8 mouse cellular contexts compared by ENCODE assay signal in genomic region chr4:148115467-148115866, GRCm38 (mm10). TPM values are rescaled to one million over a fixed set of nuclear protein-coding genes. Genes with fewer than 3 reads are reported as not detected.
DNase-seq lines count a peak whose midpoint lies in the region; ATAC-seq and TF ChIP-seq lines count a peak whose summit lies in the region.

No protein-coding gene starts in this region.

- peaks cover 3 to 9% of the 10 kb centered on the region in 2 experiments; a peak in 2 of 4 replicates for H3K4me1 ChIP-seq in CH12.LX (ENCODE audit: control insufficient read depth in 1 of 2, insufficient read depth in 2 of 2)
- H3K4me1 ChIP-seq in embryonic fibroblast, embryonic 13.5 days (ENCODE audit: control insufficient read depth, insufficient read depth, low read length), result no peaks in the 10 kb centered on the region
- peaks cover 4% of the 10 kb centered on the region; the same call in 1 of the 2 replicates for H3K4me1 ChIP-seq in hindbrain, postnatal 0 days (ENCODE audit: insufficient read depth, low read length)
- H3K4me1 ChIP-seq in liver, embryonic 12.5 days, result peaks cover 10% of the 10 kb centered on the region; the same call in 1 of the 2 replicates

- dilution Hi-C loops in CH12.LX (cut with MboI; ENCODE audit: extremely low pct_ligation_motif_present, extremely low pct_unique_long_range_greater_than_20kb, low sequenced_read_pairs), result no loop called here

- H3K27me3 ChIP-seq in CH12.LX (replicated peaks), result peaks cover 57% of the 10 kb centered on the region
- no peaks in the 10 kb centered on the region for H3K27me3 ChIP-seq in hindbrain, postnatal 0 days (ENCODE audit: insufficient read depth, low read length)
- peaks cover 22% of the 10 kb centered on the region for H3K27me3 ChIP-seq in liver, embryonic 12.5 days (replicated peaks)

- H3K9me3 ChIP-seq in CH12.LX (replicated peaks; ENCODE audit: low read length), result peaks cover 8% of the 10 kb centered on the region
- no peaks in the 10 kb centered on the region for H3K9me3 ChIP-seq in hindbrain, postnatal 0 days (ENCODE audit: low read length)
- 0 out of 2 replicates have a peak, but pooled peaks cover 3% of the 10 kb centered on the region for H3K9me3 ChIP-seq in liver, embryonic 12.5 days (replicated peaks)

- H3K4me3 ChIP-seq in CH12.LX (replicated peaks in 1 of 3; ENCODE audit: low read depth in 2 of 3, low read length in 2 of 3, poor library complexity in 1 of 3), result no peak overlapping the region
- no peak overlapping the region for H3K4me3 ChIP-seq in embryonic fibroblast, embryonic 13.5 days (ENCODE audit: insufficient read depth, low read length)
- no peak overlapping the region for H3K4me3 ChIP-seq in hindbrain, postnatal 0 days (ENCODE audit: low read length)
- H3K4me3 ChIP-seq in liver, embryonic 12.5 days, result no peak overlapping the region

- TF ChIP-seq POLR2A in CH12.LX (IDR thresholded peaks at IDR 0.05; ENCODE audit: low read depth, low read length), result no peak
- no peak for TF ChIP-seq POLR2A in embryonic fibroblast, embryonic 13.5 days (IDR thresholded peaks at IDR 0.05; ENCODE audit: low read depth, low read length)

- in situ Hi-C loops in CH12.LX (cut with MboI; ENCODE audit: low pct_ligation_motif_present, low pct_unique_long_range_greater_than_20kb, low sequenced_read_pairs), result loop anchor here (5.0 kb wide), 1 partner anchor 37 kb away; the partner anchor contains the start of gene Fbxo6

- H3K79me2 ChIP-seq in CH12.LX (replicated peaks; ENCODE audit: control insufficient read depth, extremely low read depth, insufficient read depth, poor library complexity, severe bottlenecking), result no peaks in the 10 kb centered on the region

- peak in 1 of 2 experiments; percentile 71; a peak in 2 of 4 replicates for TF ChIP-seq CTCF in CH12.LX (conservative IDR thresholded peaks at IDR 0.05 in 1 of 2, IDR thresholded peaks at IDR 0.05 in 1 of 2; ENCODE audit: low read depth in 2 of 2, low read length in 2 of 2)
- TF ChIP-seq CTCF in embryonic fibroblast, embryonic 13.5 days (IDR thresholded peaks at IDR 0.05; ENCODE audit: borderline replicate concordance, insufficient read depth, low read length), result 0 out of 2 replicates have a peak, but pooled peaks have one; percentile 11
- TF ChIP-seq CTCF in hindbrain, postnatal 0 days (IDR thresholded peaks at IDR 0.05; ENCODE audit: low read depth), result peak; percentile 35

- peak overlapping the region; percentile 18; the same call in 1 of the 2 replicates for H3K4me2 ChIP-seq in CH12.LX (ENCODE audit: insufficient read depth, low read depth, poor library complexity, severe bottlenecking)
- no peak overlapping the region for H3K4me2 ChIP-seq in hindbrain, postnatal 0 days (ENCODE audit: low read depth, low read length)
- 0 out of 2 replicates have a peak overlapping the region, but pooled peaks have one; percentile 17 for H3K4me2 ChIP-seq in liver, embryonic 12.5 days

- no peak for ATAC-seq in hindbrain, postnatal 0 days
- no peak for ATAC-seq in liver, embryonic 12.5 days
- no peak for ATAC-seq in cerebellum, adult (ENCODE audit: insufficient number of reproducible peaks, low FRiP score, low TSS enrichment)

- H3K27ac ChIP-seq in CH12.LX (ENCODE audit: insufficient read depth, low read depth), result no peak overlapping the region
- no peak overlapping the region for H3K27ac ChIP-seq in embryonic fibroblast, embryonic 13.5 days (ENCODE audit: insufficient read depth, low read length)
- H3K27ac ChIP-seq in hindbrain, postnatal 0 days, result peak overlapping the region; percentile 52; the same call in 1 of the 2 replicates
- H3K27ac ChIP-seq in liver, embryonic 12.5 days, result no peak overlapping the region

- H3K36me3 ChIP-seq in CH12.LX (replicated peaks in 1 of 2; ENCODE audit: control insufficient read depth in 1 of 2, insufficient read depth in 1 of 2, low read length in 1 of 2), result no peaks in the 10 kb centered on the region
- H3K36me3 ChIP-seq in hindbrain, postnatal 0 days (ENCODE audit: insufficient read depth, low read length), result no peaks in the 10 kb centered on the region
- no peaks in the 10 kb centered on the region for H3K36me3 ChIP-seq in liver, embryonic 12.5 days

- TF ChIP-seq RAD21 in CH12.LX (IDR thresholded peaks at IDR 0.05; ENCODE audit: low read depth, low read length), result peak; percentile 15

- no peak for TF ChIP-seq EP300 in CH12.LX (IDR thresholded peaks at IDR 0.05; ENCODE audit: low read length)

- no peak overlapping the region; the same call in 1 of the 2 replicates for H3K9ac ChIP-seq in CH12.LX (ENCODE audit: insufficient read depth, low read depth)
- no peak overlapping the region for H3K9ac ChIP-seq in hindbrain, postnatal 0 days (replicated peaks; ENCODE audit: low read length)
- no peak overlapping the region for H3K9ac ChIP-seq in liver, embryonic 12.5 days

- WGBS in hindbrain, postnatal 0 days, result 7% methylated on average over 15 of the region's 15 CpGs
- 2% methylated on average over 15 of the region's 15 CpGs for WGBS in liver, embryonic 12.5 days (ENCODE audit: insufficient replicate concordance)

- DNase-seq in cerebellum, adult 9-11 months, result peak; percentile 28
- DNase-seq in cerebellum, adult 11-12 months, result no peak
- DNase-seq in CH12.LX (ENCODE audit: extremely low read depth), result peak; percentile 29
- DNase-seq in hindbrain, postnatal 0 days (ENCODE audit: low spot score), result no peak
- peak; percentile 37 to 46 for DNase-seq in natural killer cell, adult 2 months (ENCODE audit: low spot score in 2 of 2)

TF ChIP-seq in CH12.LX, 34 proteins besides CTCF, POLR2A, EP300 and RAD21 (continues in another document):
- TF ChIP-seq ETS1 (conservative IDR thresholded peaks at IDR 0.05; ENCODE audit: low read depth, low read length) (no peak), NRF1 (IDR thresholded peaks at IDR 0.05; ENCODE audit: low read depth, low read length) (no peak), NELFE (IDR thresholded peaks at IDR 0.05; ENCODE audit: low read depth, low read length) (no peak), CHD2 (IDR thresholded peaks at IDR 0.05; ENCODE audit: low read length) (no peak), RCOR1 (conservative IDR thresholded peaks at IDR 0.05; ENCODE audit: low read depth, low read length) (no peak), JUN (IDR thresholded peaks at IDR 0.05; ENCODE audit: insufficient read depth, low read depth, low read length) (no peak), SMC3 (IDR thresholded peaks at IDR 0.05; ENCODE audit: low read depth, low read length) (peak; percentile 65), MAZ (IDR thresholded peaks at IDR 0.05; ENCODE audit: low read depth, low read length) (0 out of 2 replicates have a peak, but pooled peaks have one; percentile 40), POLR2AphosphoS2 (IDR thresholded peaks at IDR 0.05; ENCODE audit: low read depth, low read length) (no peak), CHD1 (IDR thresholded peaks at IDR 0.05; ENCODE audit: low read depth, low read length) (no peak), MEF2A (IDR thresholded peaks at IDR 0.05; ENCODE audit: borderline replicate concordance, low read depth, low read length) (no peak), ZC3H11A (IDR thresholded peaks at IDR 0.05; ENCODE audit: low read depth, low read length) (no peak)

RNA-seq across cellular contexts. Expression of gene Mad2l2, which starts 14.7 kb away (rescaled TPM):
- total RNA-seq in CH12.LX (2012; rRNA removed) (39.4 and 43.3 TPM in 2 replicates), CH12.LX (2014; rRNA removed) (21.0 and 23.1 TPM in 2 replicates)
- polyA plus RNA-seq in CH12.LX (2012; ENCODE audit: insufficient read length, low read depth), result 36.5 and 40.9 TPM in 2 replicates
- polyA plus RNA-seq in embryonic fibroblast, embryonic 13.5 days (2011; ENCODE audit: insufficient read length, low read depth, missing spikeins), result 15.5 and 30.0 TPM in 2 replicates
- 39.9 and 56.5 TPM in 2 replicates for total RNA-seq in hindbrain, postnatal 0 days (2014; rRNA removed)
- polyA plus RNA-seq in hindbrain, postnatal 0 days (2015; fragmentation: Nextera tagmentation; extraction: Ambion mirVana), result 99.7 and 102 TPM in 2 replicates
- polyA plus RNA-seq in liver, embryonic 12.5 days (2016; fragmentation: Nextera tagmentation; extraction: Ambion mirVana), result 24.2 and 25.5 TPM in 2 replicates

RNA-seq across cellular contexts. Expression of gene Draxin, which starts 15.0 kb away (rescaled TPM):
- total RNA-seq in CH12.LX (2012; rRNA removed) (0.04 TPM in 1 of 2 replicates, not detected in the other), CH12.LX (2014; rRNA removed) (not detected in 2 replicates)
- polyA plus RNA-seq in CH12.LX (2012; ENCODE audit: insufficient read length, low read depth), result not detected in 2 replicates
- polyA plus RNA-seq in embryonic fibroblast, embryonic 13.5 days (2011; ENCODE audit: insufficient read length, low read depth, missing spikeins), result 0.12 and 0.23 TPM in 2 replicates
- 42.3 and 44.9 TPM in 2 replicates for total RNA-seq in hindbrain, postnatal 0 days (2014; rRNA removed)
- 7.2 TPM in 2 replicates for polyA plus RNA-seq in hindbrain, postnatal 0 days (2015; fragmentation: Nextera tagmentation; extraction: Ambion mirVana)
- 0.08 TPM in 2 replicates for polyA plus RNA-seq in liver, embryonic 12.5 days (2016; fragmentation: Nextera tagmentation; extraction: Ambion mirVana)

RNA-seq across cellular contexts. Expression of gene Agtrap, which starts 27.6 kb away (rescaled TPM):
- 5.6 and 6.2 TPM in 2 replicates for total RNA-seq in CH12.LX (2012; rRNA removed)
- 4.0 and 4.1 TPM in 2 replicates for total RNA-seq in CH12.LX (2014; rRNA removed)
- 5.4 and 5.9 TPM in 2 replicates for polyA plus RNA-seq in CH12.LX (2012; ENCODE audit: insufficient read length, low read depth)
- 13.7 and 17.2 TPM in 2 replicates for polyA plus RNA-seq in embryonic fibroblast, embryonic 13.5 days (2011; ENCODE audit: insufficient read length, low read depth, missing spikeins)
- total RNA-seq in hindbrain, postnatal 0 days (2014; rRNA removed), result 6.2 and 7.6 TPM in 2 replicates
- 9.9 and 10.4 TPM in 2 replicates for polyA plus RNA-seq in hindbrain, postnatal 0 days (2015; fragmentation: Nextera tagmentation; extraction: Ambion mirVana)
- 12.3 and 12.5 TPM in 2 replicates for polyA plus RNA-seq in liver, embryonic 12.5 days (2016; fragmentation: Nextera tagmentation; extraction: Ambion mirVana)

RNA-seq across cellular contexts. Expression of gene Fbxo6, which starts 36.5 kb away (rescaled TPM):
- total RNA-seq in CH12.LX (2012; rRNA removed) (20.5 and 25.7 TPM in 2 replicates), CH12.LX (2014; rRNA removed) (24.1 and 32.5 TPM in 2 replicates)
- 17.6 and 20.8 TPM in 2 replicates for polyA plus RNA-seq in CH12.LX (2012; ENCODE audit: insufficient read length, low read depth)
- 23.2 and 30.3 TPM in 2 replicates for polyA plus RNA-seq in embryonic fibroblast, embryonic 13.5 days (2011; ENCODE audit: insufficient read length, low read depth, missing spikeins)
- total RNA-seq in hindbrain, postnatal 0 days (2014; rRNA removed), result 23.7 and 36.3 TPM in 2 replicates
- polyA plus RNA-seq in hindbrain, postnatal 0 days (2015; fragmentation: Nextera tagmentation; extraction: Ambion mirVana), result 23.8 and 24.0 TPM in 2 replicates
- 20.5 and 28.7 TPM in 2 replicates for polyA plus RNA-seq in liver, embryonic 12.5 days (2016; fragmentation: Nextera tagmentation; extraction: Ambion mirVana)

RNA-seq across cellular contexts. Expression of gene Fbxo44, which starts 44.8 kb away (rescaled TPM):
- total RNA-seq in CH12.LX (2012; rRNA removed) (10.5 and 10.6 TPM in 2 replicates), CH12.LX (2014; rRNA removed) (2.2 and 2.8 TPM in 2 replicates)
- 2.1 and 2.3 TPM in 2 replicates for polyA plus RNA-seq in CH12.LX (2012; ENCODE audit: insufficient read length, low read depth)
- polyA plus RNA-seq in embryonic fibroblast, embryonic 13.5 days (2011; ENCODE audit: insufficient read length, low read depth, missing spikeins), result 9.3 and 10.6 TPM in 2 replicates
- total RNA-seq in hindbrain, postnatal 0 days (2014; rRNA removed), result 199 and 200 TPM in 2 replicates
- polyA plus RNA-seq in hindbrain, postnatal 0 days (2015; fragmentation: Nextera tagmentation; extraction: Ambion mirVana), result 118 and 122 TPM in 2 replicates
- 1.6 and 1.7 TPM in 2 replicates for polyA plus RNA-seq in liver, embryonic 12.5 days (2016; fragmentation: Nextera tagmentation; extraction: Ambion mirVana)

Comparison
In these comparisons a context has a peak if more than half of its experiments do, and no peak if none do; other contexts are left out.
1. DNase-seq: peak in cerebellum, adult 9-11 months (single experiment), CH12.LX (single experiment) and natural killer cell, adult 2 months (2 of 2); none in cerebellum, adult 11-12 months (single experiment) and hindbrain, postnatal 0 days (single experiment).